Mouse (Mus musculus) limb, embryonic 10.5 days (tissue): ENCODE data around the gene Tex101. TPM values are rescaled to one million over a fixed set of nuclear protein-coding genes. Genes with fewer than 3 reads are reported as not detected.
"Not testable (repeated sequence)": the region's sequence is repeated elsewhere in the genome, so short reads cannot be mapped to it uniquely, and the experiment has no call there.

Experiments used
- DNase-seq: peaks from one replicate; pipeline ENCODE4 v3.0.0-alpha.2; 2017; ENCODE audit warnings: low spot score
- H3K27ac ChIP-seq: fragments of 300-500 bp; sonication (generic); 2 replicates; pipeline ENCODE4 v1.5.1; 2016; ENCODE audit warnings: mild to moderate bottlenecking
- H3K27me3 ChIP-seq: fragments of 300-500 bp; sonication (generic); 2 replicates; pipeline ENCODE4 v1.6.1; 2016; ENCODE audit warnings: low read depth, mild to moderate bottlenecking; ENCODE audit not compliant: poor library complexity, severe bottlenecking
- H3K36me3 ChIP-seq: fragments of 300-500 bp; sonication (generic); 2 replicates; pipeline ENCODE4 v1.6.1; 2016; ENCODE audit warnings: mild to moderate bottlenecking, moderate library complexity
- H3K4me1 ChIP-seq: fragments of 300-500 bp; sonication (generic); 2 replicates; pipeline ENCODE4 v1.6.1; 2016
- H3K4me3 ChIP-seq: fragments of 300-500 bp; sonication (generic); 2 replicates; pipeline ENCODE4 v1.5.1; 2016; ENCODE audit warnings: mild to moderate bottlenecking, moderate library complexity
- H3K9me3 ChIP-seq: fragments of 300-500 bp; sonication (generic); replicated peaks from 2 replicates; pipeline ENCODE4 v1.6.1; 2016; ENCODE audit warnings: mild to moderate bottlenecking
- WGBS: fragments of 180-500 bp; shearing (Covaris S2); methylation state at CpG from one replicate; pipeline ENCODE4 v1.1.7; 2016; 5-methylcytosine and 5-hydroxymethylcytosine counted together
- polyA plus RNA-seq: library from polyadenylated mRNA; unstranded; fragments of >200 nt; fragmentation: Nextera tagmentation; extraction: Ambion mirVana; gene quantifications from 2 replicates; pipeline ENCODE4 v1.2.1, GENCODE M21; 2016

The Tex101 gene
- polyA plus RNA-seq = not detected in 2 replicates

DNA sequence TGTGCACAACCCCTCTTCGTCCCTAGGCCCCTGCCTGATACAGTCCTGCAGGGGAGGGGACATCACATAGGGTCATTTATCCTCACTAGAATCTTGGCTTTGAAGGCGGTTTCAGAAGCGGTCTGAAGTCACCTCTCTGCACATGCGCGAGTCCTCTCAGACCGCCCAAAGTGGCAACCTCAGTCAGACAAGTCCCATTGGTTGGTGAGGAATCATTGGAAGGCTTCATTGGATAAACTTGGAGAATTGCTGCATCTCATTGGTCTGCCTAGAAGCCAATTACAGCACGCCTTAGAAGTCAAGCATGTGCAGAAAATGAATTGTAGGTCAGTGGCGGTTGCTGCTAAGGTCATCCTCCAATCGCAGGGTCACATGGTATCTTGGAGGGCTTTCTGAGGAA, at the start of gene Tex101:
Gene Tex101 (minus strand): TSS at position 101 of the 400 bp plus-strand sequence.
- no peaks in the 10 kb centered on the region for H3K36me3 ChIP-seq
- no peaks in the 10 kb centered on the region for H3K4me1 ChIP-seq
- no peak within 1 kb of the TSS for H3K4me3 ChIP-seq
- no peak for DNase-seq
- no peaks in the 10 kb centered on the region for H3K9me3 ChIP-seq
- no peak within 1 kb of the TSS for H3K27ac ChIP-seq
- WGBS = 90% methylated on average over 9 of the region's 9 CpGs
- no peaks in the 10 kb centered on the region for H3K27me3 ChIP-seq

DNA sequence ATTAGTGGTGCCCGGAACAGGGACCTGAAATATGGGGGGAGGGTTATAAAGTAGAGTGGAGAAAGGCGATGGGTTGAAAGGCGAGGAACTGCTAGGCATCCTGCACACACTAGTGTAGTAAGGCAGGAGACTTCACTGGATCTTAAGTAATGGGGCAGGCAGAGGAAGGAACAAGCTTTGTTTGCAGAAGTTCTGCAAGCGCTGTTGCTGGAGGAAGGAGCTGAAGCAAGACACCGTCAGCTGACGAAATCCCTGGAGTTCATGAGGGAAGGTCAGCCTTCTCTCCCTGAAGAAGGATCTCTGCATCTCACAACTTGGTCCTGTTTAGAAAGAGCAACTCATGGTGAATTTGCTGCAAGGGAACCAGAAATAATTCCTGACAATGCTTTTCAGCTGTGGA, 38.6 kb upstream of the Tex101 start:
- Histone ChIP-seq H3K9me3 (no peaks in the 10 kb centered on the region), H3K4me1 (no peaks in the 10 kb centered on the region), H3K27ac (no peak overlapping the region), H3K36me3 (no peaks in the 10 kb centered on the region), H3K27me3 (no peaks in the 10 kb centered on the region), H3K4me3 (no peak overlapping the region)
- WGBS = 78% methylated on average over 6 of the region's 6 CpGs
- DNase-seq = no peak

GRCm38 (mm10) chr7:24708832-24709292, 32.4 kb upstream of the Tex101 start, which contains the start of gene BC049730:
Gene BC049730 (plus strand): TSS chr7:24709242.
- Histone ChIP-seq H3K36me3 (no peaks in the 10 kb centered on the region), H3K9me3 (no peaks in the 10 kb centered on the region), H3K4me3 (no peak within 1 kb of the TSS), H3K27me3 (no peaks in the 10 kb centered on the region), H3K27ac (no peak within 1 kb of the TSS), H3K4me1 (no peaks in the 10 kb centered on the region)
- DNase-seq = no peak
- 95% methylated on average over 14 of the region's 14 CpGs for WGBS

DNA sequence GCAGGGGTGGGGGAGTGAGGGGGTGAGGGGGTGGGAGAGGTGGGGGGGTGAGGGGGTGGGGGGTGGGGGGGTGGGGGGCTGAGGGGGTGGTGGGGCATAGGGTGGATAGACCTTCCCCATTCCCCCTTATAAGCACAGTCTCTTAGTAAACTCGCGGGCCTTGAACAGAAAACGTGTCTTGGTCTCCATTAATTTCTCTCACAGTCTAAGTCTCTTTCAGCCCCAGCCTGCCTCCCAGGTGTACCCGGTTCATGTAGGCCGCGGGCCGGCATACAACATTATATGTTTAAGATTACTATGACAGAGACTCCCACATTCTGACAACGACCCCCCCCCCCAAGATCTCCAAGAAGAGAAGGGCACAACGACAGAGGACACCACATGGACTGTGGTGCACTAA, 26.4 kb upstream of the Tex101 start:
- not testable (repeated sequence) for H3K4me3 ChIP-seq, DNase-seq, H3K4me1 ChIP-seq, H3K9me3 ChIP-seq, H3K27me3 ChIP-seq, H3K36me3 ChIP-seq, H3K27ac ChIP-seq
- 76% methylated on average over 9 of the region's 9 CpGs for WGBS

- H3K27me3 ChIP-seq, H3K36me3 ChIP-seq, H3K4me1 ChIP-seq, H3K4me3 ChIP-seq, H3K9me3 ChIP-seq, H3K27ac ChIP-seq, DNase-seq: not testable (repeated sequence)
- 93% methylated on average over 4 of the region's 4 CpGs for WGBS
Observed at GRCm38 (mm10) chr7:24697891-24698290, 21.4 kb upstream of the Tex101 start.

DNA sequence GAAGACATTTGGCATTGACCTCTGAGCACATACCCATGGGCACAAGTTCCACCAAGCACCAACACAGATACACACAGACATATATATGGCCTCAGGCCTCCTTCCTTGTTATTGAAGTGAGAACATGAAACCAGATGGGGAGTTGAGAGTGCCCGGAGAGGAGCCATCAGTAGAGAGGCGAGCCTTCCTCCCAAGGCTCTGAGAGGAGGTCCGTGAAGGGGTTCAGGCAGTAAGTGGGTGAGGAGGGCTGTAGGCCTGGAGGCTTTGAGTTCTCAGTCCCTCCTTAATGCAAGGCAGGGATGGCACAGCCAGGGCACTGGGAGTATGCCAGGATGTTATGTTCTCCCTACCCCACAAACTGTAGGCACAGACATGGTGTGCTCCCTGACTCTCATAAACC, 16.2 kb upstream of the Tex101 start:
- WGBS = 86% methylated on average over 3 of the region's 3 CpGs
- not testable (repeated sequence) for H3K9me3 ChIP-seq

DNA sequence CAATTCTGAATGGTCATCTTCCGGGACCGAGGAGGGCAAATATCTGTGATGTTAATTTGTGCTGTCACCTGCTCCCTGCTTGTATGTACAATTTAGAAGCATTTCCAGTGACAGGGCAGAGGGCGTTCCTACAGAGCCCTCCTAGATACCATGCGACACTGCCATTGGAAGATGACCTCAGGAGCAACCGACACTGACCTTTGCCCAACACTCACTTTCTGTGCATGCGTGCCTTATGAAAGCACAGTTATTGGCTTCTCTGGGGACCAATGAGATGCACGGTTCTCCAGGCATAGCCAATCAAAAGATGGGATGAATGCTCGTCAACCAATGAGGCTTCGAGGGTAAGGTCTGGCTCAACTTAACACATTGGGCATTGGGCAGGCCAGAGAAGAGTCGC, 11.0 kb upstream of the Tex101 start:
- not testable (repeated sequence) for H3K4me1 ChIP-seq, H3K9me3 ChIP-seq, H3K27me3 ChIP-seq, H3K27ac ChIP-seq, H3K4me3 ChIP-seq, DNase-seq, H3K36me3 ChIP-seq
- WGBS = 92% methylated on average over 10 of the region's 10 CpGs

More for the DNA sequence above, 16.2 kb upstream of the Tex101 start:
- H3K36me3 ChIP-seq, H3K27me3 ChIP-seq, H3K4me1 ChIP-seq, DNase-seq, H3K4me3 ChIP-seq, H3K27ac ChIP-seq: not testable (repeated sequence)

GRCm38 (mm10) chr7:24684121-24684520, 7.6 kb upstream of the Tex101 start:
- H3K36me3 ChIP-seq, H3K27ac ChIP-seq, DNase-seq, H3K9me3 ChIP-seq, H3K4me3 ChIP-seq, H3K27me3 ChIP-seq, H3K4me1 ChIP-seq: not testable (repeated sequence)
- 79% methylated on average over 7 of the region's 7 CpGs for WGBS

GRCm38 (mm10) chr7:24671944-24672439, 4.5 kb downstream of the Tex101 start:
- WGBS = 92% methylated on average over 23 of the region's 23 CpGs
- H3K4me1 ChIP-seq = no peaks in the 10 kb centered on the region
- no peaks in the 10 kb centered on the region for H3K9me3 ChIP-seq
- H3K27me3 ChIP-seq = no peaks in the 10 kb centered on the region
- no peak for DNase-seq
- H3K36me3 ChIP-seq = no peaks in the 10 kb centered on the region
- no peak overlapping the region for H3K27ac ChIP-seq
- H3K4me3 ChIP-seq = no peak overlapping the region

GRCm38 (mm10) chr7:24664959-24665358, 11.5 kb downstream of the Tex101 start:
- Histone ChIP-seq H3K27ac (no peak overlapping the region), H3K4me3 (no peak overlapping the region), H3K4me1 (no peaks in the 10 kb centered on the region), H3K9me3 (no peaks in the 10 kb centered on the region), H3K27me3 (no peaks in the 10 kb centered on the region), H3K36me3 (no peaks in the 10 kb centered on the region)
- 83% methylated on average over 9 of the region's 9 CpGs for WGBS
- DNase-seq = no peak

DNA sequence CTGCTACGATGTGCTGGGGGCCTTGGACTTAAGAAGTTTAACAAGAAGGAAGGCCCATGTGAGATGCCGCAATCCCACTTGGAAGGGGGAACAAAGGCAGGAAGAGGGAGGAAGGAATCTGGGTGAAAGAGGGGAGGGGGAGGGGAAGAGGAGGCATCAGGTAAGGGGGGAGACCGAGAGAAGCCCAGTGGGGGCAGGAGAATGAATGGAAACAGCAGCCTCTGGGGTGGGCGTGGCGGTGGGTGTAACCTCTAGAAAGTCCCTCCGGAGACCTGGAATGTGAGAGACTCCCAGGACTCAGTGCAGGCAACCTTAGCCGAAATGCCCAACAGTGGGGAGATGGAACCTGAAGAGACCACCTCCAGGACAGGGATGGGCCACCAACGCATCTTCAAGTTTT, 12.2 kb downstream of the Tex101 start:
- Histone ChIP-seq H3K27ac (no peak overlapping the region), H3K27me3 (no peaks in the 10 kb centered on the region), H3K4me1 (no peaks in the 10 kb centered on the region), H3K9me3 (no peaks in the 10 kb centered on the region), H3K36me3 (no peaks in the 10 kb centered on the region), H3K4me3 (no peak overlapping the region)
- no peak for DNase-seq
- WGBS = 44% methylated on average over 8 of the region's 8 CpGs

GRCm38 (mm10) chr7:24662575-24662974, 13.9 kb downstream of the Tex101 start:
- Histone ChIP-seq H3K4me3 (no peak overlapping the region), H3K9me3 (no peaks in the 10 kb centered on the region), H3K36me3 (no peaks in the 10 kb centered on the region), H3K27ac (no peak overlapping the region), H3K4me1 (no peaks in the 10 kb centered on the region), H3K27me3 (no peaks in the 10 kb centered on the region)
- DNase-seq = peak; percentile 84
- WGBS = 14% methylated on average over 8 of the region's 8 CpGs

GRCm38 (mm10) chr7:24661118-24661904, 15.2 kb downstream of the Tex101 start:
- no peak overlapping the region for H3K4me3 ChIP-seq
- H3K27me3 ChIP-seq = no peaks in the 10 kb centered on the region
- H3K9me3 ChIP-seq = no peaks in the 10 kb centered on the region
- no peak for DNase-seq
- H3K36me3 ChIP-seq = no peaks in the 10 kb centered on the region
- WGBS = 78% methylated on average over 17 of the region's 17 CpGs
- no peaks in the 10 kb centered on the region for H3K4me1 ChIP-seq
- H3K27ac ChIP-seq = no peak overlapping the region
